Comparison of ENCODE assay signal across 17 mouse cellular contexts in the genomic region with DNA sequence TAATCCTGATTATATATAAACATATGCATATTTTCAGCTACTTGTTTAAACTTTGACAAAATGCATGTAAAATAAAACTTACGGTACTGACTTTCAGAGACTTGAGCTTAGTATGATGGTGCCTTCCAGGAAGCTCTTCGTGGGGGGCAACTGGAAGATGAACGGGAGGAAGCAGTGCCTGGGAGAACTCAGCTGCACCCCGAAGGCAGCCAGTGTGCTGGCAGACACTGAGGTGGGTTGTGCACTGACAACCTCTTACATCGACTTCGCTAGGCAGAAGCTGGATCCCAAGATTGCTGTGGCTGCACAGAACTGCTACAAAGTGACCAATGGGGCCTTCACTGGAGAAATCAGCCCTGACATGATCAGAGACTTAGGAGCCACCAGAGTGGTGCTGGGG.
A peak's percentile ranks its signal among the peaks of the same experiment; 100 is the strongest.
DNase-seq lines count a peak whose midpoint lies in the region; ATAC-seq and TF ChIP-seq lines count a peak whose summit lies in the region.
"Had no signal": no experiment of that assay in that cellular context is flagged by ENCODE, and none has a peak within 500 bp of the region (broad histone marks: within the 10 kb centered on the region; RNA-seq: fewer than 3 reads in every experiment).

No protein-coding gene starts in this region.

- H3K4me3 ChIP-seq in liver, postnatal 0 days (ENCODE audit: low read depth, low read length): no peak overlapping the region
- no peak overlapping the region for H3K4me3 ChIP-seq in liver, embryonic 11.5 days (ENCODE audit: low read depth, low read length)
- no peak overlapping the region for H3K4me3 ChIP-seq in spleen, adult 2 months (ENCODE audit: extremely low read depth, insufficient read depth, insufficient read length)
- H3K4me3 ChIP-seq: embryonic facial prominence, embryonic 10.5 days; forebrain, embryonic 13.5 days; gastrocnemius, adult 2 months; heart, adult 2 months; heart, embryonic 15.5 days; hindbrain, embryonic 10.5 days had no signal

- H3K4me1 ChIP-seq in liver, postnatal 0 days (ENCODE audit: insufficient read depth): peaks cover 3% of the 10 kb centered on the region; the same call in 1 of the 2 replicates
- H3K4me1 ChIP-seq in liver, embryonic 11.5 days (replicated peaks; ENCODE audit: control insufficient read depth, insufficient read depth, low read length): no peaks in the 10 kb centered on the region
- peaks cover 3% of the 10 kb centered on the region; the same call in 1 of the 2 replicates for H3K4me1 ChIP-seq in spleen, adult 2 months (ENCODE audit: control insufficient read depth, insufficient read depth, insufficient read length)
- H3K4me1 ChIP-seq: embryonic facial prominence, embryonic 10.5 days; forebrain, embryonic 13.5 days; hindbrain, embryonic 10.5 days had no signal

- no peak for TF ChIP-seq CTCF in liver, postnatal 0 days (IDR thresholded peaks at IDR 0.05; ENCODE audit: low read depth)
- no peak for TF ChIP-seq CTCF in spleen, adult 2 months (IDR thresholded peaks at IDR 0.05; ENCODE audit: extremely low read depth, insufficient read depth, insufficient read length, insufficient replicate concordance)

- H3K9me3 ChIP-seq in liver, postnatal 0 days (ENCODE audit: low read length): no peaks in the 10 kb centered on the region
- H3K9me3 ChIP-seq in liver, embryonic 11.5 days (ENCODE audit: control insufficient read depth, low read length): no peaks in the 10 kb centered on the region
- H3K9me3 ChIP-seq: embryonic facial prominence, embryonic 10.5 days; forebrain, embryonic 13.5 days; heart, embryonic 15.5 days; hindbrain, embryonic 10.5 days had no signal

- no peak for ATAC-seq in liver, postnatal 0 days
- no peak for ATAC-seq in liver, embryonic 11.5 days (replicated peaks; ENCODE audit: low FRiP score)
- ATAC-seq in granulocyte monocyte progenitor cell, adult 5-6 weeks (replicated peaks; ENCODE audit: poor library complexity, severe bottlenecking): peak; percentile 26; the same call in 1 of the 2 replicates
- ATAC-seq: forebrain, embryonic 13.5 days; forebrain, postnatal 0 days had no signal

- peak overlapping the region; percentile 22; the same call in 1 of the 2 replicates for H3K27ac ChIP-seq in liver, postnatal 0 days (ENCODE audit: low read depth)
- no peak overlapping the region for H3K27ac ChIP-seq in liver, embryonic 11.5 days (ENCODE audit: low read depth, low read length)
- peak overlapping the region; percentile 28 for H3K27ac ChIP-seq in spleen, adult 2 months (ENCODE audit: insufficient read depth, low read length)
- H3K27ac ChIP-seq: embryonic facial prominence, embryonic 10.5 days; forebrain, embryonic 13.5 days; gastrocnemius, adult 2 months; heart, adult 2 months; heart, embryonic 15.5 days; hindbrain, embryonic 10.5 days; hindbrain, embryonic 14.5 days had no signal

- no peaks in the 10 kb centered on the region for H3K27me3 ChIP-seq in liver, postnatal 0 days (ENCODE audit: insufficient read depth, low read length)
- H3K27me3 ChIP-seq in liver, embryonic 11.5 days (replicated peaks; ENCODE audit: control insufficient read depth, insufficient read depth, low read length): no peaks in the 10 kb centered on the region
- no peaks in the 10 kb centered on the region for H3K27me3 ChIP-seq in spleen, adult 2 months (ENCODE audit: control insufficient read depth, insufficient read depth, low read length)
- H3K27me3 ChIP-seq: forebrain, embryonic 13.5 days; heart, embryonic 15.5 days had no signal

- DNase-seq in liver, postnatal 0 days: no peak
- no peak for DNase-seq in liver, embryonic 11.5 days (ENCODE audit: low spot score)
- DNase-seq in spleen, adult 2 months (ENCODE audit: low read depth in 1 of 2, low spot score in 2 of 2): no peak
- DNase-seq in spleen, postnatal 14 days (ENCODE audit: low spot score in 2 of 2): no peak
- DNase-seq in gastrocnemius, adult 18-20 months (ENCODE audit: low spot score): no peak
- DNase-seq in urinary bladder, postnatal 25 days (ENCODE audit: low spot score): no peak
- DNase-seq: forebrain, postnatal 0 days; gastrocnemius, adult 2 months; gastrocnemius, postnatal 36 days had no signal

- no peak for TF ChIP-seq EP300 in liver, postnatal 0 days (IDR thresholded peaks at IDR 0.05; ENCODE audit: low read depth)

- WGBS in liver, postnatal 0 days (ENCODE audit: insufficient replicate concordance): 73% methylated on average over 6 of the region's 6 CpGs
- 85% methylated on average over 6 of the region's 6 CpGs for WGBS in liver, embryonic 11.5 days
- WGBS in spleen, adult 2 months: 79% methylated on average over 6 of the region's 6 CpGs

- no peak overlapping the region for H3K9ac ChIP-seq in liver, postnatal 0 days (replicated peaks)
- H3K9ac ChIP-seq in liver, embryonic 11.5 days (ENCODE audit: low read depth, low read length): no peak overlapping the region
- H3K9ac ChIP-seq: forebrain, embryonic 13.5 days; forebrain, postnatal 0 days; heart, embryonic 15.5 days; hindbrain, embryonic 14.5 days had no signal

- no peaks in the 10 kb centered on the region for H3K36me3 ChIP-seq in liver, postnatal 0 days (replicated peaks; ENCODE audit: insufficient read depth, low read length)
- H3K36me3 ChIP-seq in liver, embryonic 11.5 days (ENCODE audit: control insufficient read depth, insufficient read depth, low read length): no peaks in the 10 kb centered on the region
- H3K36me3 ChIP-seq in spleen, adult 2 months (ENCODE audit: control insufficient read depth, insufficient read depth, low read length): no peaks in the 10 kb centered on the region
- H3K36me3 ChIP-seq: embryonic facial prominence, embryonic 10.5 days; heart, embryonic 15.5 days; hindbrain, embryonic 10.5 days had no signal

- H3K4me2 ChIP-seq in liver, postnatal 0 days (ENCODE audit: low read depth, low read length): no peak overlapping the region
- no peak overlapping the region for H3K4me2 ChIP-seq in liver, embryonic 11.5 days
- H3K4me2 ChIP-seq: forebrain, embryonic 13.5 days; heart, embryonic 11.5 days; heart, embryonic 15.5 days; hindbrain, embryonic 14.5 days had no signal

- TF ChIP-seq POLR2A in spleen, adult 2 months (IDR thresholded peaks at IDR 0.05; ENCODE audit: low read depth, low read length): no peak
